Mouse (Mus musculus) left cerebral cortex, postnatal 4 days (tissue): ENCODE results near the gene Pde5a. TPM values are rescaled to one million over a fixed set of nuclear protein-coding genes. Genes with fewer than 3 reads are reported as not detected.

Source experiments
- DNase-seq: peaks from one replicate; pipeline ENCODE4 v3.0.0-alpha.2; 2022
- intact Hi-C: fragments of 180-260 bp; cut with DNase I; formaldehyde crosslinking; loops from one replicate; pipeline ENCODE4 v1.15.1; 2025
- total RNA-seq, 2 experiments: library from RNA; stranded (reverse); gene quantifications; 2 replicates each; pipeline ENCODE4 v1.2.3; 2021

The Pde5a gene
- total RNA-seq, 2 experiments from 2014 or later, result 13.1 to 13.7 TPM

- intact Hi-C loops, result no loop called here
- DNase-seq, result no peak
Measured at GRCm38 (mm10) chr3:122763240-122763761, 34.6 kb downstream of the Pde5a start.

- intact Hi-C loops, result no loop called here
- no peak for DNase-seq
Measured at GRCm38 (mm10) chr3:122763768-122764167, 35.0 kb downstream of the Pde5a start.

GRCm38 (mm10) chr3:122766930-122767329, 38.2 kb downstream of the Pde5a start:
- no peak for DNase-seq
- intact Hi-C loops, result no loop called here

GRCm38 (mm10) chr3:122767841-122768240, 39.1 kb downstream of the Pde5a start:
- intact Hi-C loops, result no loop called here
- DNase-seq, result no peak

- DNase-seq, result no peak
- intact Hi-C loops, result loop anchor here (5.0 to 10.0 kb wide), 3 partner anchors 47 to 134 kb away; no protein-coding TSS in a partner anchor
Measured at GRCm38 (mm10) chr3:122781417-122781816, 52.7 kb downstream of the Pde5a start.

GRCm38 (mm10) chr3:122784245-122784644, 55.5 kb downstream of the Pde5a start:
- no peak for DNase-seq
- intact Hi-C loops, result loop anchor here (5.0 to 10.0 kb wide), 3 partner anchors 49 to 137 kb away; no protein-coding TSS in a partner anchor

GRCm38 (mm10) chr3:122788314-122788713, 59.6 kb downstream of the Pde5a start:
- intact Hi-C loops, result loop anchor here (10.0 kb wide), 2 partner anchors 54 to 116 kb away; no protein-coding TSS in a partner anchor
- DNase-seq, result peak; percentile 71

GRCm38 (mm10) chr3:122789544-122789943, 60.8 kb downstream of the Pde5a start:
- DNase-seq, result no peak
- intact Hi-C loops, result loop anchor here (10.0 kb wide), 2 partner anchors 55 to 115 kb away; no protein-coding TSS in a partner anchor

- no peak for DNase-seq
- intact Hi-C loops, result no loop called here
Measured at GRCm38 (mm10) chr3:122800050-122800449, 71.3 kb downstream of the Pde5a start.

- DNase-seq, result no peak
- intact Hi-C loops, result no loop called here
Measured at GRCm38 (mm10) chr3:122800553-122801435, 72.0 kb downstream of the Pde5a start.

- intact Hi-C loops, result no loop called here
- no peak for DNase-seq
Measured at GRCm38 (mm10) chr3:122801436-122802221, 72.9 kb downstream of the Pde5a start.

GRCm38 (mm10) chr3:122807313-122807712, 78.6 kb downstream of the Pde5a start:
- no peak for DNase-seq

GRCm38 (mm10) chr3:122810090-122810863, 81.5 kb downstream of the Pde5a start:
- intact Hi-C loops, result no loop called here
- DNase-seq, result no peak

More at GRCm38 (mm10) chr3:122807313-122807712, 78.6 kb downstream of the Pde5a start:
- intact Hi-C loops, result no loop called here

- intact Hi-C loops, result no loop called here
Measured at GRCm38 (mm10) chr3:122810986-122811385, 82.2 kb downstream of the Pde5a start.

GRCm38 (mm10) chr3:122814531-122814930, 85.8 kb downstream of the Pde5a start:
- intact Hi-C loops, result no loop called here
- DNase-seq, result no peak

More at GRCm38 (mm10) chr3:122810986-122811385, 82.2 kb downstream of the Pde5a start:
- no peak for DNase-seq

GRCm38 (mm10) chr3:122818282-122818681, 89.5 kb downstream of the Pde5a start:
- intact Hi-C loops, result no loop called here

GRCm38 (mm10) chr3:122820700-122821099, 92.0 kb downstream of the Pde5a start:
- DNase-seq, result no peak
- intact Hi-C loops, result no loop called here

More at GRCm38 (mm10) chr3:122818282-122818681, 89.5 kb downstream of the Pde5a start:
- no peak for DNase-seq

GRCm38 (mm10) chr3:122828270-122829058, 99.7 kb downstream of the Pde5a start:
- intact Hi-C loops, result no loop called here
- DNase-seq, result no peak

- intact Hi-C loops, result no loop called here
- DNase-seq, result no peak
Measured at GRCm38 (mm10) chr3:122834519-122834918, 105.8 kb downstream of the Pde5a start.
